Mouse (Mus musculus): ENCODE data around the gene Vat1l. TPM values are rescaled to one million over a fixed set of nuclear protein-coding genes. Genes with fewer than 3 reads are reported as not detected.

Vat1l gene
- total RNA-seq, 2 experiments from 2014 or later = 15.9 to 24.4 TPM

DNA sequence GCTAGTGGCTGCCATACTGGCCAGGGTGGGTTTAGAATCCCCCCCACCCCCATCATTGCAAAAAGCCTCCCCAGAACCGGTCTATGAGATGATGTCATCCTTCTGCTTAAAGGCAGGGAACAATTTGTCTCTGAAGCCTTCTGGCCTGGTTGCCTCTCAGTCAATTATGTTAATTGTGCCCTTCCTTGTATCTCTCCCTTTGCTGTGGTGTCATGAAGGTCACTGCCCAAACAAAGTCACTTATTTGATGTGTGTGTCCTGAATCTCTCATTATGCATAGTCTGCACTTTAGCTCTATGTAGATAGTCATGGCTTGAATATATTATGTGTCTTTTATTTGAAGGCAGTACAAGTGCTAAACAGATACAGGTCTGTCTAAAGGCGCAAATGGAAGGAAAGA lies 92.8 kb downstream of the Vat1l start:
- DNase-seq = no peak

GRCm38 (mm10) chr8:114300072-114300471 lies 94.7 kb downstream of the Vat1l start:
- no peak for DNase-seq

DNA sequence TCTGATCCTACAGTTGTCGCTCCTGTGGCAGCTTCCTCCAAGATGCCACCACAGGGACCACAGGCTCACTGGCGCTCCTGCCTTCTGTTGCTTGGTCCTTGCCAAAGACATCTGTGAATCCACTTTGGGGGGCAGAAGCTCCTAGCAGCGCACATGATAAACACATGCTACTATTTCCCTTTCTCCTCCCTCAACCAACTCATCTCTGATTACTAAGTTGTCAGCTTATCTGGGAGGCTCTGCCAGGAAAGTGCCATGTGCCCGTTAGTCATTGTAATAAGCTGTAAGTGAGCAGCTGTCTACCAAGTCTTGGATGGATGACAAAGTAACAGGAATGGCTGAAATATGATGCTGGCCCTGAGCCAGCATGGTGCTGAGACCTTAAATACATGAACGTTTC lies 100.9 kb downstream of the Vat1l start:
- no peak for DNase-seq

GRCm38 (mm10) chr8:114314669-114315325 lies 109.4 kb downstream of the Vat1l start:
- DNase-seq = no peak

GRCm38 (mm10) chr8:114318161-114318560 lies 112.7 kb downstream of the Vat1l start:
- DNase-seq = no peak

DNA sequence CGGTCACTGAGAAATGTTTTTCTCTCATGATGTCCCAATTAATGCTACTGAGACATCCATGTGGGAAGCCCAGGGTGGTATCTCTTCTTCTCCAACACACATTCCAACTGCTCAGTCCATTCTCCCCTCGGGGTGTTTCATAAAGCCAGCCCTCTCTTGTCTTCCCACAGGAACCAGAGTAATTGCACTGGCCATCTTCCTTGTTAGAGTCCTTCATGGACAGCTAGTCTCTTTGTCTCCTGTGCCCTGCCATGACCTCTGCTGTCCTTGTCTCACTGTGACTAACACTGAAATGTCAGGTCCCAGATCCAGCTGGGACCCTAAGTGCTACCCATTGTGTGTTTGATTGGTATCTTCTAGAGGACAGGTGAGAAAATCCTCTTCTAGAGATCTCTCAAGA lies 116.7 kb downstream of the Vat1l start:
- DNase-seq = no peak

- no peak for DNase-seq
Observed at GRCm38 (mm10) chr8:114331928-114332327, 126.5 kb downstream of the Vat1l start.

DNA sequence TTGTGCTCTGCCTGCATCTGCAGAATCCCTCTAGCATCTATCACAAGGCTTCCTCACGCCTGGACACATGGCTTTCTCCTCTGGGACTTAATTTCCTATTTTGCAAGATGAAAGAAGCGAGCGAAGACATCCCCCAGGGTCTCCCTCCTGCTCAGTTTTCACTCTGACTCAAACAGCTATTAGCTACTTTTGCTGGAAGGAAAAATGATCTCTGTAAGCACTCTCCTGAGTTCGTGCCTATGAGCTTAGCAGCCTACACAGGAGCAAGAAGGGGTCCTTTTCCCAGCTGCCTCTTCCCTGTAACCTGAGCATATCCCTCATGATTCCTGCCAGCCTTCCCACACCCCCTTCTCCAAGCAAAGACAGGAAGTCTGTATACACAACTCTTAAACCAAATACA lies 127.5 kb downstream of the Vat1l start:
- DNase-seq = no peak

DNA sequence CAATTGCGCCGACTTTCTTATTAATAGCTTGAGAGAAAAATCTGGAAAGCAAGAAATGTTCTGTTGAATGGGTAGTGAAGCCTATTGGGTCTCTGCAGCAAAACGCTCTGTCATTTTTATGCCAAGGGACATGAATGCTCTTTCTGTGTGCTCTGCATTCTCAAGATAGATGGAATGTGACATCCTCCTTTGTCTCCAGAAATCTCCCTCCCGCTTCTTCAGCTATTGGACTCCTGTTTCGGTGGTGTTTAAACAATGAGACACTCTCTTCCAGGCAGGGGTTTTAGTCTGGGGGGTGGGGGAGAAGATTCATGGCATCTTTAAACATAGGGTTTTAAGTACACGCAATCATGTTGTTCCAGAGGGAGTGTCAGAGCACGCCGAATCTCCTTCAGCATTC lies 130.3 kb downstream of the Vat1l start:
- DNase-seq = no peak

GRCm38 (mm10) chr8:114342276-114342675 lies 136.9 kb downstream of the Vat1l start:
- peak; percentile 7 for DNase-seq

DNA sequence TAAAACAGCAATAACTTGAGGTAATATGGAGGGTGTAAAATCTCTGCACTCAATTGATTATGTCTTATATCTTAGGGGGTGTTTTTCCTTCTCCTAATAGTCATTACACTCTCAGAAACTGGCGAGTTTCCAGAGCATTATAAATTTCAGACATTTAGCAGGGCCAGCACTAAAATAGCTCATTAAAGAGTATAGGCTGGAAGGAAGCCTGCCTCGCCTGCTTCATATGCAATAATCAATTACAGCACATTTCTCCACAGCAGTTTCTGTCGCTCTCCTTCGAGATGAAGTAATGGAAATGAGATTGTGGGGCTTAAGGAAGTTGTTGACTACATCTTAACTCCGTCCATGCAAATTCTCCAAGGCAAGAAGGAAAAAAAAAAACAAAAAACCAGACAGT lies 139.4 kb downstream of the Vat1l start:
- DNase-seq = no peak

GRCm38 (mm10) chr8:114346045-114346444 lies 140.6 kb downstream of the Vat1l start:
- DNase-seq = no peak

DNA sequence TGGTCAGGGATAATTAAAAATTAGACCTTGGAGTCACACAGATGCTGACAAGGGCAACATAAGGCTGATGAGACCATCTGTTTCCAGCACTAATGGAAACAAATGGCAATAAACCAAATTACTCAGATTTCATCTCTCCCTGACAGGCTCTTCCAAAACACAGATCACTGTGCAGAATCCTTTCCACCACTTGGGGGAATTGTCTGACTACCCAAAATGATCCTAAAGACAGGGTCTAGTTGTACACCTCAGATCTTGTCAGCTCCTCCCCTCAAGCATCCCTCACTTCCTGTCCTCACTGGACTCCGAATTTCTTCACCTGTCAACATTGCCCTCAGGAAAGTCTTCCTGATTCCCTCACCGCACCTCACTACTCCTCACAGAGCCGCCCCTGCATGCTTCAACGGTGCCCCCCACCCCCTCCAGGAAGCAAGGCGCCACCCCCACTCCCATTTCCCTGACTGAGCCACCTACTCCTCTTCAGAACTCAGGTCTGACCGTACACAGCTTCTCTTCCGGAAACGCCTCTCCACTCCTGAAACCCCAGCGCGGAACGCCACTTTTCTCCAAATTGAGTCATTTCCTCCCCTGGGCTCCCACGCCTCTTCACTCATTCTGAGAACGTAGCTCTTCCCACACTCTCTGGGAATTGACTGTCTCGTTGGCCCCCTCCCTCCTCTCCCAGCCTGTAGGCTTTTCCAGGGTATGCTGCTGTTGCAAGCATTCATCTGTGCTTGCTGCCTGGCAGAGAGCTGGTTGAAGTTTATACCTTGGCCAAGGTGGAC lies 146.4 kb downstream of the Vat1l start:
- DNase-seq = no peak

DNA sequence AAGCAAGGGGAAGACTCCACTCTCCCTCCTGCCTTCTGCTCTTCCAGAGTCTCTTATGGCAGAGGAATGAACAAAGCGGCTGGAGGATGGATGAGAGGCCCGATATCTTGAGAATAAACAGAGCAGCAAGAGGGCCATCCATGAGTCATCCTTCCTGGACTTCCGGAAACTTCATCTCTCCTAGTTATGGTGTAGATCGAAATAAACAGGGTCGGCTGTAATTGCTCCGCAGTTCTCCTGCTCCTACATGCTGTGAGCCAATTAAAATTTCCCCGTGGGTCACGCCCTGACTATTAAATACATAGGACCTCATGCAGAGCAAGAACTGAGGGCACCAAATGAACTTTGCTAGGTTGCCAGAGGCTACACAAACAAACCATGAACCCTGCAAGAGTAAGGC lies 155.1 kb downstream of the Vat1l start:
- DNase-seq = no peak

DNA sequence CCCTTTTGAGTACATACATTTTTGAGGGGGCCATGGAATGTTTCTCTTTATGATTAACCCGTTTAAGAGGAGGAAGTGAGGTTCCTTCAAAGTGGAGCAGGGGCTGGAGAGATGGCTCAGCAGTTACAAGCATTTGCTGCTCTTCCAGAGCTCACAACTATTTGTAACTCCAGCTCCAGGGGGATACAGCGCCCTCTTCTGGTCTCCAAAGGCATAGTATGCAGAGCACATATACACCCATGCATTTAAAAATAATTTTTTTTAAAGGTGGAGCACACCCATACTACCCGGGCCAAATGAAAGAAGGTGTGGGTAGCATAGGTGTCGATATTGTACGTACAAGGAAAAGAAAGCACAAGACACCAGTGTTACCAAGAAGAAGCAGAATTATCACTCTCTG lies 157.8 kb downstream of the Vat1l start:
- peak; percentile 7 for DNase-seq

- no peak for DNase-seq
Observed at GRCm38 (mm10) chr8:114363656-114364055, 158.2 kb downstream of the Vat1l start.

DNA sequence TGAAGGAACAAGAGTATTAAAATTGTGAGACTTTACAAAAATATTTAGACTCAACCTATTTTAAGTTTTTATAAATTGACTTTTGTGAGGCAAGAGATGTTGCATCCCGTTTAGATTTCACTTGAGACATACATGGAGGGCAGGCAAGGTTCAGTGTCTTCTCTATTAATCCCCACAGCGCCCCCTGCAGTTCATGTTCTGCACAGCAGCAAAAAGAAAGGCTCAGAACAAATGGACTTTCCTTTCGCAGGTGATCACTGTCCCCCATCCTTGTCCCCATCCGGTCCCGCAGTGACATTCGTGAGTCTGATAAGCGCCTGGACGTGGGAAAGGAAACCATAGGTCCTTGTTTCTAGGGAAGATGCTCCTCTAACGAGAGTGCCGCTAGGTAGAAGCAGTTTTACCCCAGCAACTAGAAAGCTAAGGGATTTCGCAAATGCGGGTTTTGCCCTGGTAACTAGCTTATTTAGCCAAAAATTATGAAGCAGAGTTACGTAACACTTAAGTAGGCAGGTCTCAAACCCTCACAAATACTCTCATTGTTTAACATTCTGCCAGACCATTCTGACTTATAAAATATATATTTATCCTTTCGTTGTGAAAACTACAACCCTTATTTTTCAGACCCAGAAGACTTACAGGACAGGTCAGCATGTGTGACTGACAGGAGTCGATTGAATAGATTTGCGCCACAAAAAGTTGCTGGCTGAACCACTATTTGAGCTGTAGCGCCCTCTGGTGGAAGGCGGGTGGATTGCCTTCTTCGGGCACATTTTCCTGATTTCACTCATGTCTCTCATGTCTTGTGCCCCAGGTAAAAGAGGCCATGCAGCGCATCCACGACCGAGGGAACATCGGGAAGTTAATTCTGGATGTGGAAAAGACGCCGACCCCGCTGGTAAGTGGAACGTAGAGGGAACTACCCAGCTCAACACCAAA lies 163.9 kb downstream of the Vat1l start:
- DNase-seq = peak; percentile 88

DNA sequence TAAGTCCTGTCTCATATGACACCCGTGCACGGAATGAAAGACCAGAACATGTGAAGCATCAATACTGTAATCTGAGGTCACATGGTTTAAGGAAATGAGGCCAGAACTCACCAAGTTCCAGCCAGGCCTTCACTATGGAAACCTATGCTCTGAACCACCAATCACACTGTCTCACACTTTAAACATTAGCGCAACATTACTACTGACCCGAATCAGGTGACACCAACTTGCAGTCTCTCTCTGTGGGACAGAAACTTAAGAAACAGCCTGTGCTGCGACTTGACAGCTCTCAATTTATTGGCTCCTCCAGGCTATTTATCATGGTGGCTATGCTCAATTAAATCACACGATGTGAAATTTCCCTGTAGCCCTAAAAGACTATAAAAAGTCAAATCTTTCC lies 169.0 kb downstream of the Vat1l start:
- no peak for DNase-seq

GRCm38 (mm10) chr8:114384189-114384588 lies 178.8 kb downstream of the Vat1l start:
- DNase-seq = no peak

DNA sequence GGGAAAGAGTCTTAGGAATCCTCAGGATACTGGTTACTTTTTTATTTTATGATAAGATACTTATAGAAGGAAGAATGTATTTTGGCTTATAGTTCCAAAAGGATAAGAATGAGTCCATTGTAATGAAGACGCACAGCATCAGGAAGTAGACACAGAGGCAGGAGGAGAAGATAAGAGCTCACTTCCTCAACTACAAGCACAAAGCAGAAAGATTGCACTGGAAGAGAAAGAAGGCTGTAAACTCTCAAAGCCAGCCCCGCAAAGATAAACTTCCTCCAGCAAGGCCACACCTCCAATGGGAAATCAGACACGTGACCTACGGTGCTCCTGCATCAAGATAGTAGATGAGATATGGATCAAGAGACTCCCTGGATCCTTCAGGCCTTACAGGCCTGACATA lies 182.1 kb downstream of the Vat1l start:
- no peak for DNase-seq

GRCm38 (mm10) chr8:114390465-114391254 lies 185.2 kb downstream of the Vat1l start:
- peak; percentile 20 for DNase-seq

DNA sequence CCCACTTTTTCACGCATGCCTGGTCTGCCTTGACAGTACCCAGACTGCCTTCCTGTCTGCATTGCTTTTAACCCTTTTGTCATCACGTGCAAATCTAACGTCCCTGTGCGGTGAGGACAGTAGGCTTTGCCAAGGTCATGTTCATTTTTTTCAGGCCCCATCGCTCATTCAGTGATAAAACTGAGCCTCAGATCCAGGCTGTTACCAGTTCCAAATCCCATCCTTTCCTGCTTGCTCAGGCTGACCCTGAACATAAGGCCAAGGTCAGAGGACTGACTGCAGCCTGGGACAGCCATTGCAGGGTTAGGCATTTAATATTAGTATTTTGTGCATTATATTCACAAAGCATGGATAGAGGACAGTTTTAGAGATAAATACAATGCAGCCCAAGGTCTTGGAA lies 192.9 kb downstream of the Vat1l start:
- peak; percentile 35 for DNase-seq
